Mouse (Mus musculus) liver, embryonic 12.5 days (tissue): ENCODE measurements around the gene Bag3. TPM values are rescaled to one million over a fixed set of nuclear protein-coding genes. Genes with fewer than 3 reads are reported as not detected.

ENCODE experiments used
- ATAC-seq: fragments of 200-750 bp; cut with Nextera tagmentation; 2 replicates; pipeline ENCODE4 v1.8.0; 2017; ENCODE audit warnings: moderate number of reproducible peaks, mild to moderate bottlenecking, moderate library complexity
- H3K27ac ChIP-seq: fragments of 300-500 bp; sonication (generic); 2 replicates; pipeline ENCODE4 v1.5.1; 2016; ENCODE audit warnings: mild to moderate bottlenecking
- H3K27me3 ChIP-seq: fragments of 300-500 bp; sonication (generic); replicated peaks from 2 replicates; pipeline ENCODE4 v1.6.1; 2016; ENCODE audit warnings: mild to moderate bottlenecking, moderate library complexity
- H3K36me3 ChIP-seq: fragments of 300-500 bp; sonication (generic); 2 replicates; pipeline ENCODE4 v1.6.1; 2016; ENCODE audit warnings: mild to moderate bottlenecking, moderate library complexity
- H3K4me1 ChIP-seq: fragments of 300-500 bp; sonication (generic); 2 replicates; pipeline ENCODE4 v1.6.1; 2016
- H3K4me2 ChIP-seq: fragments of 300-500 bp; sonication (generic); 2 replicates; pipeline ENCODE4 v1.6.1; 2016; ENCODE audit warnings: mild to moderate bottlenecking, moderate library complexity
- H3K4me3 ChIP-seq: fragments of 300-500 bp; sonication (generic); 2 replicates; pipeline ENCODE4 v1.5.1; 2016; ENCODE audit warnings: mild to moderate bottlenecking, moderate library complexity
- H3K9ac ChIP-seq: fragments of 300-500 bp; sonication (generic); 2 replicates; pipeline ENCODE4 v1.6.1; 2016; ENCODE audit warnings: mild to moderate bottlenecking, moderate library complexity
- H3K9me3 ChIP-seq: fragments of 300-500 bp; sonication (generic); replicated peaks from 2 replicates; pipeline ENCODE4 v1.6.1; 2016; ENCODE audit warnings: mild to moderate bottlenecking, moderate library complexity
- WGBS: fragments of 180-500 bp; shearing (Covaris S2); methylation state at CpG from one replicate; pipeline ENCODE4 v1.1.7; 2016; ENCODE audit not compliant: insufficient replicate concordance; 5-methylcytosine and 5-hydroxymethylcytosine counted together
- polyA plus RNA-seq: library from polyadenylated mRNA; unstranded; fragments of >200 nt; fragmentation: Nextera tagmentation; extraction: Ambion mirVana; gene quantifications from 2 replicates; pipeline ENCODE4 v1.2.1, GENCODE M21; 2016

Bag3 gene
- polyA plus RNA-seq, 1 experiment from 2014 or later = 5.5 TPM

- 75% methylated on average over 5 of the region's 5 CpGs for WGBS
- no peaks in the 10 kb centered on the region for H3K9me3 ChIP-seq
- H3K4me1 ChIP-seq = peaks cover 17% of the 10 kb centered on the region
- 0 out of 2 replicates have a peak, but pooled peaks cover 5% of the 10 kb centered on the region for H3K27me3 ChIP-seq
- no peak for ATAC-seq
- no peak overlapping the region for H3K9ac ChIP-seq
- no peak overlapping the region for H3K4me2 ChIP-seq
- H3K4me3 ChIP-seq = no peak overlapping the region
- no peak overlapping the region for H3K27ac ChIP-seq
- no peaks in the 10 kb centered on the region for H3K36me3 ChIP-seq
These were observed 51.8 kb downstream of the Bag3 start for GRCm38 (mm10) chr7:128575211-128575610.

GRCm38 (mm10) chr7:128575794-128576193, 52.4 kb downstream of the Bag3 start:
- H3K36me3 ChIP-seq = no peaks in the 10 kb centered on the region
- peaks cover 20% of the 10 kb centered on the region for H3K4me1 ChIP-seq
- ATAC-seq = no peak
- 66% methylated on average over 2 of the region's 2 CpGs for WGBS
- H3K9ac ChIP-seq = no peak overlapping the region
- no peak overlapping the region for H3K4me3 ChIP-seq
- H3K4me2 ChIP-seq = no peak overlapping the region
- H3K27me3 ChIP-seq = 0 out of 2 replicates have a peak, but pooled peaks cover 5% of the 10 kb centered on the region
- no peaks in the 10 kb centered on the region for H3K9me3 ChIP-seq
- no peak overlapping the region for H3K27ac ChIP-seq

- Histone ChIP-seq H3K27me3 (0 out of 2 replicates have a peak, but pooled peaks cover 5% of the 10 kb centered on the region), H3K36me3 (no peaks in the 10 kb centered on the region), H3K4me2 (no peak overlapping the region), H3K4me3 (no peak overlapping the region), H3K27ac (no peak overlapping the region), H3K9ac (no peak overlapping the region), H3K9me3 (no peaks in the 10 kb centered on the region), H3K4me1 (peaks cover 27% of the 10 kb centered on the region)
- ATAC-seq = no peak
- 62% methylated on average over 1 of the region's 1 CpGs for WGBS
These were observed 54.2 kb downstream of the Bag3 start for GRCm38 (mm10) chr7:128577607-128578006.

DNA sequence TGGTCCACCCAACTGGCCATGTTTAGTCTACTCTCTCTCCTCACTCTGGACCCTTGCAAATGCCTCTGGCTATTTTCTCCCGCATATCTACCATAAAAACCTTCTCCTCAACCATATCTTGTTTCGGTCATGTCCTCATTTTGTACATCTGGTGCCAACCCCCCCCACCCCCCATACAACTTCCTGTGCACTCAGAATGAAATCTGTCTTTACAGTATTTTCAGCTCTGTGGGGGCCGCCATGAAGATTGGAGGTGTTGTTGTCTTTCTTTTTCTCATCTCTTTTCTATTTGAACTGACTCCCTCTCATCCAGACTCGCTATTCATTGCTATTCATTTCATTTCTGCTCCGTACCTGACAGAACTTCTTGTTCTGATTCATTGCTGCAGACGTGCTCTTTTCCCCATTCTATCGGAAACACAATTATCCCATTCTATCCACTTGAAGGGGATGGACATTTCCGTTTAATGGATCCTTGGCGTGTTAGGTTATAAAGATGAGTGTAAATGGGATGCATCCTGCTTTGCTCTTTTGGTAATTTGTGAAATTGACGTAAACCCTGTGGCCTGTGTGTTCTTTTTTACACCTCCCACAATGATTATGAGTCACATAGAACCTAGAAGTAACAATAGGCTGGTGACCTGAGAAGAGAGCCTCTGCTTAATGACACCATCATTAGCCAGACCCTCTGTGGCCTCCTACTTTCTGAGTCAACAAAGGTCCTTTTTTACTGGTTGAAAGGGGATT, 55.0 kb downstream of the Bag3 start:
- WGBS = 72% methylated on average over 10 of the region's 10 CpGs

GRCm38 (mm10) chr7:128579381-128579780, 56.0 kb downstream of the Bag3 start:
- H3K4me1 ChIP-seq = peaks cover 27% of the 10 kb centered on the region
- H3K27me3 ChIP-seq = 0 out of 2 replicates have a peak, but pooled peaks cover 5% of the 10 kb centered on the region
- H3K36me3 ChIP-seq = no peaks in the 10 kb centered on the region
- no peak overlapping the region for H3K4me2 ChIP-seq
- no peak overlapping the region for H3K9ac ChIP-seq
- H3K27ac ChIP-seq = no peak overlapping the region
- H3K4me3 ChIP-seq = no peak overlapping the region
- H3K9me3 ChIP-seq = no peaks in the 10 kb centered on the region
- 48% methylated on average over 2 of the region's 2 CpGs for WGBS
- ATAC-seq = no peak

More for the DNA sequence above, 55.0 kb downstream of the Bag3 start:
- Histone ChIP-seq H3K36me3 (no peaks in the 10 kb centered on the region), H3K9ac (no peak overlapping the region), H3K27ac (no peak overlapping the region), H3K4me2 (no peak overlapping the region), H3K4me1 (peaks cover 27% of the 10 kb centered on the region), H3K4me3 (no peak overlapping the region), H3K9me3 (no peaks in the 10 kb centered on the region), H3K27me3 (0 out of 2 replicates have a peak, but pooled peaks cover 5% of the 10 kb centered on the region)
- ATAC-seq = no peak

GRCm38 (mm10) chr7:128580318-128580717, 56.9 kb downstream of the Bag3 start:
- Histone ChIP-seq H3K9me3 (no peaks in the 10 kb centered on the region), H3K4me1 (peaks cover 27% of the 10 kb centered on the region), H3K27me3 (no peaks in the 10 kb centered on the region), H3K4me2 (no peak overlapping the region), H3K9ac (no peak overlapping the region), H3K4me3 (no peak overlapping the region), H3K27ac (no peak overlapping the region), H3K36me3 (no peaks in the 10 kb centered on the region)
- 54% methylated on average over 6 of the region's 6 CpGs for whole genome bisulfite sequencing
- peak; percentile 62 for ATAC-seq

DNA sequence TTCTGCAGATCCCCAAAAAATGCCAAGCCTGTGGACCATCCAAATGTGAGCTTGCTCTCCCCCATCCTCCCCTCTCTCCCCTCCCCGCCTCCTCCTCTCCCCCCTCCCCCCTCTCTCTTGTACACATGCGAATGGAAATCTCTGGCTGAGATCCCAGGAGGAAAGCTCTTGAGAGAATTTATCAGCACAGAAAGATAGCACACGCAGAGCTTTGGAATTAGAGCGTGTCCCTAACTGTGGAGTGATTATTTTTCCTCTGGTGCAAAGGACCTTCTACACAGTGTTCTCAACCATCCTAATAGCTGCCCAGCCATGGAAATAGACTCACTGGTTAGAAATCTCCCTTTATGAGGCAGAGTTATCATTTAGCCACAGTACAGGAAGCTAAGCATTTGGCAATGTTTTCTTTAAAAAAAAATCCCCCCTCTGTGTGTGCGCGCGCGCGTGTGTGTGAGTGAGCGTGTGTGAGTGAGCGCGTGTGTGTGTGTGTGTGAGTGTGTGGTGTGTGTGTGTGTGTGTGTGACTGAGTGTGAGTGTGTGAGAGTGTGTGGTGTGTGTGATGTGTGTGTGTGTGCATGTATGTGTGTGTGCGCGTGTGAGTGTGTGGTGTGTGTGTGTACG, 58.6 kb downstream of the Bag3 start:
- no peaks in the 10 kb centered on the region for H3K9me3 ChIP-seq
- no peak for ATAC-seq
- H3K4me2 ChIP-seq = no peak overlapping the region
- no peaks in the 10 kb centered on the region for H3K36me3 ChIP-seq
- no peak overlapping the region for H3K9ac ChIP-seq
- peaks cover 29% of the 10 kb centered on the region for H3K4me1 ChIP-seq
- no peak overlapping the region for H3K4me3 ChIP-seq
- WGBS = 82% methylated on average over 15 of the region's 15 CpGs
- H3K27me3 ChIP-seq = no peaks in the 10 kb centered on the region
- H3K27ac ChIP-seq = no peak overlapping the region

DNA sequence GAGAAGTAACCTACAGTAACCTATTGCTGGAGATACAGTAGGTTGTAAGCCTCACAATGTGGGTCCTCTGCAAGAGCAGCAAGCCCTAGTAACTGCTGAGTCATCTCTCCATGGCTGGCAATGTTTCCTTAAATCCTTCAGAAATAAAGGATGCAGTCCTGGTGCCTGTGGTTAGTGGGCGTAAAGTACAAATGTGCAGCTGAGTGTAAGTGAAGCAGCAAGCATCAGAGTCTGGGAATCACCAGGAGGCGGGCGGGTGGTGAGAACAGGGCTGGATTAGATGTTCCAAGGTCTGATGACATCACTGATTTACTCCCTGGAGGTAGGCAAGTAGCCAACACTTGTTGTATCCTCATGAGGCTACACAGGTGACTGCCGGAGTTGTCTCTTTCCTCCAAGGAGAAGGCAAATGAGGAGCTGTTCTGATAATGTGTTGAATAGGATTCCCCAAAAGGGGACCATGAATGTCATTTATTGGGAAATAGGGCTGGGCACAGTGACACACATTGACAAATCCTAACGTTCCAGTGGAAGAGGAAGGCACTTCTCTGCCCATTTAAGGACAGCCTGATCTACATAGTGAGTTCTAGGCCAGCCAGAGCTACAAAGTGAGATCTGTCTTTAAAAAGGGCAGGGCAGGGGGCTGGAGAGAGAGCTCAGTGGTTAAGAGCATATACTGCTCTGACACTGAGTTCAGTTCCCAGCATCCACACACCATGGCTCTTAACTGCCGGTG, 60.0 kb downstream of the Bag3 start:
- H3K9me3 ChIP-seq = no peaks in the 10 kb centered on the region
- 75% methylated on average over 6 of the region's 6 CpGs for WGBS
- no peak overlapping the region for H3K9ac ChIP-seq
- H3K4me2 ChIP-seq = no peak overlapping the region
- H3K27me3 ChIP-seq = no peaks in the 10 kb centered on the region
- H3K27ac ChIP-seq = no peak overlapping the region
- H3K4me1 ChIP-seq = peaks cover 43% of the 10 kb centered on the region
- H3K36me3 ChIP-seq = no peaks in the 10 kb centered on the region
- ATAC-seq = no peak
- H3K4me3 ChIP-seq = no peak overlapping the region

- Histone ChIP-seq H3K4me3 (no peak overlapping the region), H3K4me2 (no peak overlapping the region), H3K27me3 (no peaks in the 10 kb centered on the region), H3K27ac (no peak overlapping the region), H3K9ac (no peak overlapping the region), H3K4me1 (peaks cover 37% of the 10 kb centered on the region), H3K36me3 (no peaks in the 10 kb centered on the region), H3K9me3 (no peaks in the 10 kb centered on the region)
- WGBS = 29% methylated on average over 4 of the region's 4 CpGs
- ATAC-seq = peak; percentile 60; the same call in 1 of the 2 replicates
These were observed 64.0 kb downstream of the Bag3 start for GRCm38 (mm10) chr7:128587334-128587933.

- Histone ChIP-seq H3K4me2 (no peak overlapping the region), H3K27ac (no peak overlapping the region), H3K27me3 (no peaks in the 10 kb centered on the region), H3K36me3 (no peaks in the 10 kb centered on the region), H3K9ac (no peak overlapping the region), H3K4me1 (peaks cover 39% of the 10 kb centered on the region), H3K9me3 (no peaks in the 10 kb centered on the region), H3K4me3 (no peak overlapping the region)
- ATAC-seq = 0 out of 2 replicates have a peak, but pooled peaks have one; percentile 46
- WGBS = 38% methylated on average over 9 of the region's 9 CpGs
These were observed 68.1 kb downstream of the Bag3 start for GRCm38 (mm10) chr7:128591345-128592084.
